Mouse (Mus musculus) brain, embryonic 14.5 days (tissue): ENCODE results near the gene Crocc2.

Experiments
- CTCF ChIP-seq: fragments of 200-500 bp; IDR thresholded peaks from 2 replicates; pipeline ENCODE4 v1.5.1; 2012; ENCODE audit warnings: inconsistent platforms, mild to moderate bottlenecking, moderate library complexity, borderline replicate concordance; ENCODE audit not compliant: insufficient read depth, insufficient read length; ENCODE audit errors: extremely low read depth
- POLR2A ChIP-seq: fragments of 200-500 bp; IDR thresholded peaks from 2 replicates; pipeline ENCODE4 v1.6.1; 2012; ENCODE audit warnings: mild to moderate bottlenecking, inconsistent platforms, borderline replicate concordance; ENCODE audit not compliant: poor library complexity, insufficient read depth, insufficient read length, severe bottlenecking; ENCODE audit errors: extremely low read depth

GRCm38 (mm10) chr1:93161350-93161749, 7.2 kb upstream of the Crocc2 start:
- TF ChIP-seq CTCF (no peak), POLR2A (no peak)
